Mouse (Mus musculus): ENCODE measurements around the gene Paqr7.

Gene Paqr7

DNA sequence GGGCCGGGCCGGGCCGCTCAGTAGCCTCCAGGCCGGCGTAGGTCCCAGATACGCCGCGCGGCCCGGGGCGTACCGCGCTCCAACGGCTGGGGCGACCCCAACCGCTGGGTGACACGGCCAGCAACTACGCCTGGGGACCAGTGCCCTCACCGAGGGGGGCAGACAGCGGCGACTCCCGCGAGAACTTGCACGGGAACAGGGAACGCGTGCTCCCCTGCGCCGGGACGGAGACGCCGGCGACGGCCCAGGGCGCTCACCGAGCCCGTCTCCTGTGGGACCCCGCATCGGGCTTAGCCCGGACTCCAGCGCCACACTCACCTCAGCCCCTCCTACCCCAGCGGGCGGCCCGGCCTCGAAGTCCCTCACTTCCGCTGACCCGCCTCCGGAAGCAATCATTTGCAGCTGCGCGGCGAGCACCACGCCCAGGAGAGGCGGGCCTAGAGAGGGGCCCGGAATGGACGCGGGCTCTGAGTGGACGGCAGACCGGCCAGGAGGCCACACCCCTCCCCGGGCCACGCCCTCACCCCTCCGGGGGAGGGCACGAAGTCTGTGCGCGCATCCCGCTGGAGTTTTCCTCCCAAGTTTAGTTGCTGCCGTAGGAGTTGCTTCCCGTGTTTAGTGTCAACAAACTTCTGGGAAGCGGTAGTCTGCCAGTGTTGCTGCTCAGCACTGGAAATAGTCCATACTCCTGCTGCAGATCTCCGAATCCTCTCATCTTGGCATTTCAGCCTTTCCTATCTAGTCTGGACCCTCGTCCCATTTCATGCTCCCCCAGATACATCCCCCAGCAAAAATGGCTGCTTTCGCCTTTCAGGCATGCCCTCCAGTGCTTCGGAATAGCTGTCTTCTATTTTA, 38.7 kb downstream of the Paqr7 start, which contains the start of gene Mtfr1l:
TSS of gene Mtfr1l (minus strand) at position 456 of the 855 bp plus-strand sequence.
- peak; percentile 90 for DNase-seq (ENCODE audit: low read depth, low spot score)

DNA sequence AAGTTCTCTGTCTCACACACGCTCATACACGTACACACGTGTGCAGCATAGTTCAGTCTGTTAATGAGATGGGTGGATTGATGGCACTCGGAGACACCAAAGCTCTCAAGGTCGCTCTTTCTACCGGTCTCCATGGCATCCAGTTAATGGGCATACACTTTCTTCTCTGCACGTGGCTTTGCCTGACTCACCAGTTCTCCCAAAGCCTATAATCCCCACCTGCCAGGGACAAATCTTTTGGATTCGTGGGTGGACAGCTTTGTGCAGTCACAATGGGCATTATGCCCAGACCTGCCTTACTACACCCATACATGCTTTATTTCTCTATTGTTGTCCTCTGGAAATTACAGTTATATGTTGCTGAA, 39.3 kb downstream of the Paqr7 start:
- no peak for DNase-seq (ENCODE audit: low read depth, low spot score)

DNA sequence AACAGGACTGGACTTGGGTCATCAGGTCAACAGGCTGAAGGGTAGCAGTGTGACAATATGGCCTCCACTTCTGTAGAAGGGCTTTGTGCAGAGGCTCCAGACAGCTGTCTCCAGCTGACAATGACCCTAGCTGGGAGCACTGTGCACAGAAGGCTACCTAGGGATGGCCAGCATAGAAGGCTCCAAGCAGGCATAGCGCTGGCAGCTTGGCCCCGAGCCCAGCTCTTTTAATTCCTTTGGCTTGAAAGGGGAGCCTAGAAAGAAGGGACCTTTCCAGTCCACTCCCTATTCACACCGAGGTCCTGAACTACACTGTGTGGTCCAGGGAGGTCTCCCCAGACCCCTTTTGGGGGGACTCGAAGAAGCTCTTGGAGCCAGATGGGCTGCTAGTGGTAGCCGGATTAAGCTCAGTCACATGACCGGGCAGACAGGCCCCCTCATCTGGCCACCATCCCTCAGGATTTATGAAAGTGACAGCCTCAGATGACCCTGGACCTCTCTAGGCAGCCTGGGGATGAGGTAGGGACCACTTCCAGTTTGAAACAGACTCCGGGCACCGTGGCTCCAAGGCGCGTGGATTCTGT, 42.6 kb downstream of the Paqr7 start:
- no peak for DNase-seq (ENCODE audit: low read depth, low spot score)

DNA sequence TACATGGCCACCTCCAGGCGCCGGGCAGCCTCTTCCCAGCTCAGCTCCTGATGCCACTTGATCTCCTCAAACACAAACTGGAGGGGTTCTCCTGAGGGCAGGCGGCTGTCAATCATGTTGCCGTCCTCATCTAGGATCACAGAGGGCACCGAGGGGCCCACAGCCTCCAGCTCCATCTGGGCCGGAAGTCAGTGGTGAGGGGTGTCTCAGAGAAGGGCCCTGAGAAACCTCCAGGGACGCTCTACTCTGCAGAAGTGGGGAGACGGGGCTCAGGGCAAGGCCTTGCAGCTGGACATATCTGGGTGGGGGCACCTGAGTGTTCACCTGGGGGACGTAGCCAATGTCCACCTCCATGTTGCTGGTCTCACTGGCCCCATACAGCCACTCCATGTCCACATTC, 46.2 kb downstream of the Paqr7 start:
- no peak for DNase-seq (ENCODE audit: low read depth, low spot score)

DNA sequence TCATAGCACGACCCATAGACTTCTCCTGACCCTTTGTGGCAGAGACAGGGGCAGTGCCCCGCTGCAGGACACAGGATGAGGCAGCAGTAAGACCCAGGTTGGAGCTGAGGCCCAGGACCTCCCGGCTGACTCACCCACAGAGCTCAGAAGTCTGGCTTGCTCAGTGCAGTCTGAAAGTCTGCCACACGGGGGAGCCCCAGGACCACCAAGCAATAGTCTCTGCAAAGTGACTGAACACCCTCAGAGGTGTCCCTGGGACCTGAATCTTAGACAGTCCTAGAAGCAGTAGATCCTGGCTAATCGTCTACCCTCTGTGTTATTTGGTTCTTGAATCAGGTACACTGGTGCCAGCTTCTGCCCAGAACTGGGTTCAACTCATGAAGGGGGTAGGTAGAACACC, 46.8 kb downstream of the Paqr7 start:
- DNase-seq (ENCODE audit: low read depth, low spot score): peak; percentile 62

DNA sequence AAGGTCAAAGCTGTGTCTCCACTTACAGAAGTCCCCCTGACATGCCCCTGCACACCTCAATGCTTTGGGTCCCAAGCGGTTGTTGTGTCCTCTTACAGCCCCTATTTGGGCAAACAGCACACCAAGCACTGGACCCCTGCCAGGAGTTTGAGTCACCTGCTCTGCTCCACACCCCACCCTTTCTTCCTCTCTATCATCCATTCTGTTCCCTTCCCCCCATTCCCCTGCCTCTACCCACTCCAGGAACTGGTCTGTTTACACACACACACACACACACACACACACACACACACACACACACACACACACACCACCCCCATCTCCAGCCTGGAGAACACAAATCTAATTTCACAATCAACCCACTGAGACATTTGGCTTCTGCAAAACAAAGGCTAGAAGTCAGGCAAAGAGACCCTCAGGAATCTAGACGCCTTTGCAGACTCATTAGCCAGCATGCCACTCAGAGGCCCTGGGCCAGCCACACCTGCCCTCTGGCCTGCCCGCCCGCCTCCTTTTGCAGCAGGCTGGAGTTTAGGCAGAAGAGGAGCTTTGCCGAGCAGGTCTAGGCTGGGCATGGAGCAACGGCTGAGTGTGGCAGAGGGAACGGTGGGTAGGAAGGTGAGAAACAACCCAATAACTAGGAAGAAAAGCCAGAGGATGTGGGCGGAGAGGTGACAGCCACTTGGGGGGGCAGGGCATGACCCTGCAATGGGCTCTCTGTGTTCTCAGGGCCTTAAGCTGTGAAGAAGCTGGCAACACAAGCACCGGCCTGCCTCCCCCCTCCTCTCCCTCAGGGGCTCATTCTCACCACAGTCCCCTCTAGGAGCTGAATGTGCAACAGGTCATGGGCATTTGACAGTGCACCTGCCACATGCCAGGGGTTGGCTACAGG, 50.6 kb downstream of the Paqr7 start:
- DNase-seq (ENCODE audit: low read depth, low spot score): no peak

DNA sequence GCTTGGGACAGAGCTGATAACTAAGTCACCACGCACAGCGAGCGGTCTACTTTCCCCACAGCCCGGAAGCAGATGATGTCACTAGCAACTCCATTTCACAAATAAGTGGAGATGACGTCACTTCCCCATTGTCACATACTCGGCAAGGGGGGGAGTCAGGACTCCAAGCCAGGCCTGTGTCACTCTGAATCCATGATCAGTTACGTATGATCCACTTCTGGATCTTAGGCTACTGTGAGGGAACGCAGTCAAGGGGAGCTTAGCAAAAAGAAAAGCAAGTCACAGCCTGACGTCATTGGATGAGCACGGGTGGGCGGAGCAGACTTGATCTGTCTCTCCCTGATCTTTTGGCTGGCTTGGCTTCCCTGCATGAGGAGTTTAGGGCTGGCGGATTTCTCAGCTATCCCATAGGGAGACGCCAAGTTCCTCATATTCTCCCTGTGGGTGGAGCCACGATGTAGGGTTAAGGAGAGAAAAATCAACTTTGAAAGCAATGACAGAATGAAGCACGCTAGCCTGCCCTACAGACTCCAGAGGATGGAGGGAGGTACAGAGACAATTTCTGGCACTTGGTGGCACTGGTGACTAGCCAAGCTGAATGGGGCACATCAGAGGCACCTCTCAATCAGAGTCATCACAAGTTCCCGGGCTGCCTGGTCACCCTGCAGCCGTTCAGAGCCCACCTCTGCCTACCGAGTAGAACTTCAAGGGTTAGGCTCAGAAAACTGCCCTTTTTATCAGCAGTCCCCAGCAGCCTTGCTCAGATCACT, 51.9 kb downstream of the Paqr7 start:
- no peak for DNase-seq (ENCODE audit: low read depth, low spot score)

DNA sequence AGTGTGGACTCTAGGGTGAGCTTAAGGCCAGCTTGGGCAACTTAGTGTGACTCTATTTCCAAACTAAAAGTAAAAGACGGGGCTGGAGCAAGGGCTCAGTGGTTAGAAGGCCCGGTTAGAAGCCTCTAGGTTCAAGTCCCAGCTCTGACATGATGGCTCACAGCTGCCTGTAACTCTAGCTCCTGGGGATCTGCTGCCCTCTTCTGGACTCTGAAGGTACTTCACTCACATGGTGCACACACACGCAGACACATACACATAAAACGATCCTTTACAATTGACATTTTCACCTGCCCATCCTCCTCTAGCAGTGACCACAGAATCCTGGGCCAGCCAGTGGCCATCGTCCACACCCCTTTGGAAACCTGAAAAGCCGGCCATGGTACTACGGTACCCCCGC, 53.4 kb downstream of the Paqr7 start:
- no peak for DNase-seq (ENCODE audit: low read depth, low spot score)

DNA sequence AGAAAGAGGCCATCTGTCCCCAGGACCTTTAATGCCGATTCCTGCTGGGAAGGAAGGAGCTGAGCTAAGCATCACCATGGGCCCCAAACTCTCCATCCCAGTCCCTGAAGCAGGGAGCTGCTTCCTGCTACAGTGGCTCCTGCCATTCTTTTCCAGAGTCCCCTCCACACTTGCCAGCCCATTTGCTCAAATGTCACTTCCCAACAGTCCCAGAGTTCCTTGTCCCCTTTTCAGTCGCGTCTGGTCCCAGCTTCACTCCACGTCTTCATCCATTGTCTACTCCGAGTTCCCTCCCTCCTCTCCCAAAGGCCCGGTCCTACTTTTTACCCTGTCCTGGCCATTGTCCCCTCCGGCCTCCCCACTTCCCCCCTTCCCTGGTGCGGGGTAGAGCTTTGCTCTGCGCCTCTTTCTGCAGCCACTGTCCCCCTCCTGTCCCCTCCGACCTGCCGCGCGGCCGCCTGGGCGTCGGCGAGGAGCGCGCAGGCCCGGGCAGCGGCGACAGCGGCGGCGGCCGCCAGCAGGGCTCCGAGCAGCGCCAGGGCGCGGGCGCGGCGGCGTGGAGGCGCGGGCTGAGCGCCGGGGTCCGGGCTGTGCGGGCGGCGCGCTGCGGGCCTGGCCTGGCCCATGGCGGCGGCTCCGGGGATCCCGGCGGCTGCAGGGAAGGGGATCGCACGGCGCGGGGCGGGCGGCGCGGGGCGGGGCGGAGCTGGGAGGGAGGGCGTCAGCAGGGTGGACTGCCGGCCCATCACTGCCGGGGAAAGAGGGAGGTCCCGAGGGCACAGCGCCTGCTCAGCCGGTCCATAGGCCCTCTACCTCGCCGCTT, 55.2 kb downstream of the Paqr7 start, which contains the start of gene Selenon:
TSS of gene Selenon (minus strand) at position 673 of the 823 bp plus-strand sequence.
- no peak for DNase-seq (ENCODE audit: low read depth, low spot score)

DNA sequence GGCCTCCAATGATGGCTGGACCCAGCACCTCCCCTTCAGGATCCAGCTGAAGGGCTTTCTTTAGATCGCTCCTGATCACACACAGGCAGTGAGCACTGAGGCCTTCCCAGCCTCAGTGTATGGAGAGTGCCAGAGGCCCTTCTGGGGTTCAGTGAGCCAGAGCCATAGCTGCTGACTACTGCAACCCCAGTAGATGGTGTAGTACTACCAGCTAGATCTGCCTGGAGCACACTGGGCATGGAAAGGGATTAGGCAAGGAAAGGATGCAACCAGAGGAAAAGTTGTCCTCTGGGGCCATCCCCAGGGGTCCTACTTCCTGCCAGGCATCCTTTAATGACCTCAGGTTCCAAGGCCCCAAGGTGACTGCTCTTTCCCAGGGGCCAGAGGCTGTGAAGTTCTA, 57.1 kb downstream of the Paqr7 start:
- DNase-seq (ENCODE audit: low read depth, low spot score): no peak

DNA sequence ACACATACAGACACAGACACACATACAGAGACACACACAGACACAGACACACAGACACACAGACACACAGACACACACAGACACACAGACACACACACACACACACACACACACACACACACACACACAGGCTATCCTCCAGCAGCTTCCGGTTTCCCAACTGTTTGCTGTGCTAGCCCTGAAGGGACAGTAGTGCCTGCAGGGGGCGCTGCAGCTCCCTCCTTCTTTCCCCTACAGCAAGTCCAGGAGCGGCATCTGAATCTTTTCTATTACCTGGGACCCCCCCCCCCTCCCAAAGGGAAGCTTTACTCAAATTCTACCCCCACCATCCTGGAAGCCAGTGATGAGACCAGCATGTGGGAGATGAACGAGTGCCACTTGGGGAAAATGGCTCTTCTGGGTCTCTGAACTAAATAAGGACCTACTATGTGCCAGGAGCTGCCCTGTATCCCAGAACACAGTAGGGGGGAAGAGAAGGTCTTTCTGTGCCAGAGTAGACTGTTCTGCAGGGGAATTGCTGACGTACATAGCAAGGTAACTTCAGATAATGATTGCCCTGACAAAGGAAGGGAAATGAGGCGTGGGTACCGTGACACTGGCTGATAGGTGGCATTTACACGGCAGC, 59.6 kb downstream of the Paqr7 start:
- DNase-seq (ENCODE audit: low read depth, low spot score): no peak

DNA sequence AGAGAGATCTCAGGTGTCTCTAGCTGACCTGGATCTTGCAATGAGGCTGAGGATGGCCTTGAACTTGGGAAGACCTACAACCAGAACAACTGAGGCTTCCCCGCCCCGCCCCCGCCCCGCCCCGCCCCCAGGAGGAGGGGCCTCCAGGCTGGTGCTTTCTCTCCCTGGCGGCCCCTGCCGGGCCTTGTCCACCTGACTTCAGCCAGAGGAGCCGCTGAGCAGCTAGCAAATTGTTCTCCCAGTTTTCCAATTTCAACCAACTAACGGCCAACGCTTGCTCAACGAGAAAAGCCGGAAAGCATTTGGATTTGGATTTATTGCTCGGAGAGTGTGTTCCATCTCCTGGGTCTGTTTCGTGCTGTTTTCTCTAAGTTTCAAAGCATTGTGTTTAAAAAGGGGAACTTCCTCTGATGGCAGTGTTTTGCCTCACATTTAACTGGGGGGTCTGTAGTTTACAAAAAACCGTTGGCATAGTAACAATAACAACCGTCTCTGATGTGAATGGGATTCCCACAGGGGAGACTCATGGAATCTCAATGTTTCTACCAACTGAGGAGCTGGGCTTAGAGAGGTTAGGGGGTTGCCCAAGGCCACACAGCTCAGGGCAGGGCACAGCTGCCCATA, 61.2 kb downstream of the Paqr7 start:
- no peak for DNase-seq (ENCODE audit: low read depth, low spot score)

DNA sequence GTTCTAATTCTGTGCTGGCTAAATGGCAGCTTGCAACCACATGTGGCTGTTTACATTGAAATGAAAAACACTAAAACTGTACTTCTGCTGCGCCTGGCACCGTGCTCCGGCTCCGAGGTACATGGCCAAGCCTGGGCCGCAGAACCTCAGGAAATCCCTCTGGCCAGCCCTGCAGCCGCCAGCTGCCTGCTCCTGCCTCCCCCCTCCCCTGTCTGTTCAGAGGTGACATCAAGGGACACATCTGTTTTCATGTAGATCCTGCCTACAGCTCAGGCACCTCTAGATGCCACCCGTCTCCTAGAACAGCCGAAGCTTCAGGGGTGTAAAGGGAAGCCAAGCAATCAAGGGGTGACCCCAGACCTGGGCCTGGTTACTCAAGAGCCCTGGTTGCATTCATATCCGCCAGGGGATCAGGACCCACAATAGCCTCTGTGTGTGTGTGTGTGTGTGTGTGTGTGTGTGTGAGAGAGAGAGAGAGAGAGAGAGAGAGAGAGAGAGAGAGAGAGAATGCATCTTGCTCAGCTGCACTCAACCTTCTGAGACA, 62.1 kb downstream of the Paqr7 start:
- DNase-seq (ENCODE audit: low read depth, low spot score): no peak

DNA sequence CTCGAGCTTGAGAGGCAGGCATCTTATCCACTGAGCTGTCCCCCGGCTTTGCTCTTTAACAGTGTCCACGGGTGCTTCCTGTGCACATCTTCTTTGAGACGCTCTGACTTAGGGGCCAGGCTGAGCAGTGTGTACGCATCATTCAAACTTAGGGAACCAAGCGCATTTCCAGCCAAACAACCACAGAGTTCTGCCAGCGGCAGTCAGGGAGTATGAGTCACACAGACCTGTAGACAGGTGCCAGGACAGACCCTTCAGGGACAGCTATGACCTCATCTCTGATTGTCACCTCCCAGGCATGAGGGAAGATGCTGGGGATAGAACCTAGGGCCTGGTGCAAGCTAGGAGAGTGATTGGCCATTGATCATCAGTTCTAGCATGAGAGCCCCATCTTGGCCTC, 62.7 kb downstream of the Paqr7 start:
- no peak for DNase-seq (ENCODE audit: low read depth, low spot score)

Measured in c-Kit-negative CD71-positive TER-119-positive erythroid progenitor cells, embryonic 14.5 days (primary cell).